ENCODE assay signal across 9 mouse cellular contexts in the genomic region with DNA sequence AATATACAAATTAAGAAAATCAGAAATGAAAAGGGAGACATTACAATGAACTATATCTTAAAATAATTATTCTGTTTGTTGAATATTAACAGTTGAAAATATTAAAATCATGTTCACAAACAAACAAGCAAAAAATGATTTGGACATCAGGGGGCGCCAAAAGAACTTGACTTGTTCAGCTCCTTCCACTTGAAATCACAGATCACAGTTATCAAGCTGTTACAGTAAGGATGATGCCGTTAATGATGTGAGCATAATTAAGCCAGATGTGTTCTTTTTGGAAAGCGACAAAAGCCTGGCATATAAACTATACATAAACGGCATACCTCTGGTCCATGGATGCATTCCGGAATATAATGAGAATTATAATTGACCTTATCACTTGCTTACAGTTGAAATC. TPM values are rescaled to one million over a fixed set of nuclear protein-coding genes. Genes with fewer than 3 reads are reported as not detected.
A peak's percentile ranks its signal among the peaks of the same experiment; 100 is the strongest.
DNase-seq lines count a peak whose midpoint lies in the region; ATAC-seq and TF ChIP-seq lines count a peak whose summit lies in the region.
"Had no signal": no experiment of that assay in that cellular context is flagged by ENCODE, and none has a peak within 500 bp of the region (broad histone marks: within the 10 kb centered on the region; RNA-seq: fewer than 3 reads in every experiment).

No protein-coding gene starts in this region.

- no peak overlapping the region for H3K4me3 ChIP-seq in intestine, postnatal 0 days (ENCODE audit: low read depth, low read length)
- no peak overlapping the region for H3K4me3 ChIP-seq in intestine, embryonic 16.5 days (ENCODE audit: low read length)
- H3K4me3 ChIP-seq in embryonic facial prominence, embryonic 14.5 days (ENCODE audit: low read depth, low read length), result no peak overlapping the region
- H3K4me3 ChIP-seq: myocyte had no signal

- no peaks in the 10 kb centered on the region for H3K27me3 ChIP-seq in intestine, postnatal 0 days (replicated peaks; ENCODE audit: control insufficient read depth, insufficient read depth, low read length)
- H3K27me3 ChIP-seq in intestine, embryonic 16.5 days (replicated peaks; ENCODE audit: control insufficient read depth, insufficient read depth, low read length), result no peaks in the 10 kb centered on the region
- H3K27me3 ChIP-seq in embryonic facial prominence, embryonic 14.5 days (replicated peaks; ENCODE audit: control insufficient read depth, insufficient read depth, low read length), result no peaks in the 10 kb centered on the region

- no peaks in the 10 kb centered on the region for H3K9me3 ChIP-seq in intestine, postnatal 0 days (ENCODE audit: control insufficient read depth)
- no peaks in the 10 kb centered on the region for H3K9me3 ChIP-seq in intestine, embryonic 16.5 days (ENCODE audit: control insufficient read depth, low read length)
- no peaks in the 10 kb centered on the region for H3K9me3 ChIP-seq in embryonic facial prominence, embryonic 14.5 days (ENCODE audit: control insufficient read depth, low read length)

- H3K4me1 ChIP-seq in intestine, postnatal 0 days (replicated peaks; ENCODE audit: control insufficient read depth, insufficient read depth, low read length), result no peaks in the 10 kb centered on the region
- H3K4me1 ChIP-seq in intestine, embryonic 16.5 days (ENCODE audit: control insufficient read depth, insufficient read depth, low read length), result no peaks in the 10 kb centered on the region
- H3K4me1 ChIP-seq in embryonic facial prominence, embryonic 14.5 days (ENCODE audit: control insufficient read depth, insufficient read depth, low read length), result no peaks in the 10 kb centered on the region

- 51% methylated on average over 5 of the region's 5 CpGs for WGBS in intestine, postnatal 0 days
- WGBS in intestine, embryonic 16.5 days, result 54% methylated on average over 5 of the region's 5 CpGs
- 53% methylated on average over 5 of the region's 5 CpGs for WGBS in embryonic facial prominence, embryonic 14.5 days

- no peak overlapping the region for H3K4me2 ChIP-seq in intestine, postnatal 0 days (replicated peaks; ENCODE audit: low read depth)
- no peak overlapping the region for H3K4me2 ChIP-seq in intestine, embryonic 16.5 days (ENCODE audit: low read depth, low read length)
- H3K4me2 ChIP-seq in embryonic facial prominence, embryonic 14.5 days (ENCODE audit: low read depth, low read length), result no peak overlapping the region

- no peak overlapping the region for H3K9ac ChIP-seq in intestine, postnatal 0 days (ENCODE audit: low read depth, low read length)
- H3K9ac ChIP-seq in intestine, embryonic 16.5 days (ENCODE audit: low read depth, low read length), result no peak overlapping the region
- H3K9ac ChIP-seq in embryonic facial prominence, embryonic 14.5 days (ENCODE audit: low read depth, low read length), result no peak overlapping the region

- TF ChIP-seq CTCF in intestine, postnatal 0 days (IDR thresholded peaks at IDR 0.05; ENCODE audit: low read depth), result peak; percentile 58

- ATAC-seq in intestine, postnatal 0 days, result no peak
- no peak for ATAC-seq in intestine, embryonic 16.5 days
- ATAC-seq in embryonic facial prominence, embryonic 14.5 days (ENCODE audit: low read depth), result no peak

- H3K27ac ChIP-seq in intestine, postnatal 0 days (ENCODE audit: low read depth, low read length), result no peak overlapping the region
- no peak overlapping the region for H3K27ac ChIP-seq in intestine, embryonic 16.5 days (ENCODE audit: low read length)
- no peak overlapping the region for H3K27ac ChIP-seq in embryonic facial prominence, embryonic 14.5 days (replicated peaks; ENCODE audit: low read depth, low read length)

- DNase-seq in urinary bladder, postnatal 14 days (ENCODE audit: low spot score), result peak; percentile 14
- no peak for DNase-seq in urinary bladder, postnatal 10 days (ENCODE audit: low spot score)
- DNase-seq in embryonic facial prominence, embryonic 14.5 days (ENCODE audit: low spot score), result peak; percentile 31
- peak; percentile 28 to 46 for DNase-seq in right cerebral cortex, postnatal 10 days (ENCODE audit: low spot score in 2 of 2)
- DNase-seq in urinary bladder, adult 2 months (ENCODE audit: low spot score), result no peak

- no peaks in the 10 kb centered on the region for H3K36me3 ChIP-seq in intestine, postnatal 0 days (ENCODE audit: control insufficient read depth, insufficient read depth)
- no peaks in the 10 kb centered on the region for H3K36me3 ChIP-seq in intestine, embryonic 16.5 days (ENCODE audit: control insufficient read depth, insufficient read depth, low read length)
- no peaks in the 10 kb centered on the region for H3K36me3 ChIP-seq in embryonic facial prominence, embryonic 14.5 days (ENCODE audit: control insufficient read depth, insufficient read depth, low read length)

RNA-seq across cellular contexts. Expression of a gene that starts 40.3 kb away (rescaled TPM):
- polyA plus RNA-seq in intestine, postnatal 0 days (2015; fragmentation: Nextera tagmentation; extraction: Ambion mirVana), result 0.05 and 0.08 TPM in 2 replicates
- polyA plus RNA-seq in intestine, embryonic 16.5 days (2015; fragmentation: Nextera tagmentation; extraction: Ambion mirVana), result 0.10 and 0.37 TPM in 2 replicates
- 0.13 TPM in 1 of 2 replicates, not detected in the other for polyA plus RNA-seq in embryonic facial prominence, embryonic 14.5 days (2014; fragmentation: Nextera tagmentation; extraction: Ambion mirVana)
- polyA plus RNA-seq in urinary bladder, adult 2 months (2012; rRNA removed), result 0.10 and 0.18 TPM in 2 replicates
- polyA plus RNA-seq: cortical plate, adult 2 months; myocyte had no signal

Comparison
In these comparisons a context has a peak if more than half of its experiments do, and no peak if none do; other contexts are left out.
1. DNase-seq: peak in urinary bladder, postnatal 14 days (single experiment), embryonic facial prominence, embryonic 14.5 days (single experiment) and right cerebral cortex, postnatal 10 days (2 of 2); none in urinary bladder, postnatal 10 days (single experiment) and urinary bladder, adult 2 months (single experiment).